Mouse (Mus musculus) liver, embryonic 11.5 days (tissue): Measurements from ENCODE around the gene Shisa6. TPM values are rescaled to one million over a fixed set of nuclear protein-coding genes. Genes with fewer than 3 reads are reported as not detected.

ENCODE experiments used
- ATAC-seq: fragments of 200-750 bp; cut with Nextera tagmentation; replicated peaks from 2 replicates; pipeline ENCODE4 v1.8.0; 2017; ENCODE audit warnings: moderate number of reproducible peaks, mild to moderate bottlenecking, moderate TSS enrichment, moderate library complexity; ENCODE audit not compliant: low FRiP score
- DNase-seq: peaks from one replicate; pipeline ENCODE4 v3.0.0-alpha.2; 2017; ENCODE audit warnings: low spot score
- H3K27ac ChIP-seq: fragments of 300-500 bp; sonication (generic); 2 replicates; pipeline ENCODE4 v1.5.1; 2014; ENCODE audit warnings: mild to moderate bottlenecking, low read depth, low read length, control low read depth
- H3K27me3 ChIP-seq: fragments of 300-500 bp; sonication (generic); replicated peaks from 2 replicates; pipeline ENCODE4 v1.6.1; 2014; ENCODE audit warnings: low read length, mixed read lengths; ENCODE audit not compliant: control insufficient read depth, insufficient read depth
- H3K36me3 ChIP-seq: fragments of 300-500 bp; sonication (generic); 2 replicates; pipeline ENCODE4 v1.6.1; 2014; ENCODE audit warnings: mild to moderate bottlenecking, low read length, moderate library complexity, mixed read lengths; ENCODE audit not compliant: control insufficient read depth, insufficient read depth
- H3K4me1 ChIP-seq: fragments of 300-500 bp; sonication (generic); replicated peaks from 2 replicates; pipeline ENCODE4 v1.6.1; 2014; ENCODE audit warnings: low read length, mixed read lengths; ENCODE audit not compliant: control insufficient read depth, insufficient read depth
- H3K4me2 ChIP-seq: fragments of 300-500 bp; sonication (generic); 2 replicates; pipeline ENCODE4 v1.6.1; 2014; ENCODE audit warnings: mild to moderate bottlenecking, control low read depth, moderate library complexity
- H3K4me3 ChIP-seq: fragments of 300-500 bp; sonication (generic); 2 replicates; pipeline ENCODE4 v1.5.1; 2014; ENCODE audit warnings: low read depth, low read length, control low read depth
- H3K9ac ChIP-seq: fragments of 300-500 bp; sonication (generic); 2 replicates; pipeline ENCODE4 v1.6.1; 2014; ENCODE audit warnings: low read depth, low read length, control low read depth
- H3K9me3 ChIP-seq: fragments of 300-500 bp; sonication (generic); 2 replicates; pipeline ENCODE4 v1.6.1; 2016; ENCODE audit warnings: low read length, inconsistent platforms, mixed read lengths; ENCODE audit not compliant: control insufficient read depth
- WGBS: fragments of 180-500 bp; shearing (Covaris S2); extraction: QIAGEN DNeasy Blood & Tissue Kit; methylation state at CpG from one replicate; pipeline ENCODE4 v1.1.7; 2014; 5-methylcytosine and 5-hydroxymethylcytosine counted together
- polyA plus RNA-seq: library from polyadenylated mRNA; unstranded; fragments of >200 nt; fragmentation: Nextera tagmentation; extraction: Ambion mirVana; gene quantifications from 2 replicates; pipeline ENCODE4 v1.2.1, GENCODE M21; 2014

Shisa6 gene
- polyA plus RNA-seq, 1 experiment from 2014 or later = 0.22 TPM

GRCm38 (mm10) chr11:66500951-66501350 lies 24.8 kb downstream of the Shisa6 start:
- Histone ChIP-seq H3K4me1 (no peaks in the 10 kb centered on the region), H3K27ac (no peak overlapping the region), H3K27me3 (no peaks in the 10 kb centered on the region), H3K9me3 (no peaks in the 10 kb centered on the region), H3K4me2 (no peak overlapping the region), H3K36me3 (no peaks in the 10 kb centered on the region), H3K9ac (no peak overlapping the region), H3K4me3 (no peak overlapping the region)
- no peak for ATAC-seq
- 62% methylated on average over 2 of the region's 2 CpGs for WGBS
- DNase-seq = no peak

GRCm38 (mm10) chr11:66498857-66499445 lies 26.8 kb downstream of the Shisa6 start:
- Histone ChIP-seq H3K27ac (no peak overlapping the region), H3K9me3 (no peaks in the 10 kb centered on the region), H3K4me3 (no peak overlapping the region), H3K27me3 (no peaks in the 10 kb centered on the region), H3K4me1 (no peaks in the 10 kb centered on the region), H3K9ac (no peak overlapping the region), H3K4me2 (no peak overlapping the region), H3K36me3 (no peaks in the 10 kb centered on the region)
- no peak for ATAC-seq
- WGBS = 80% methylated on average over 9 of the region's 9 CpGs
- DNase-seq = no peak

GRCm38 (mm10) chr11:66496235-66496634 lies 29.5 kb downstream of the Shisa6 start:
- DNase-seq = no peak
- Histone ChIP-seq H3K4me3 (no peak overlapping the region), H3K4me2 (no peak overlapping the region), H3K27ac (no peak overlapping the region), H3K9ac (no peak overlapping the region), H3K9me3 (no peaks in the 10 kb centered on the region), H3K4me1 (no peaks in the 10 kb centered on the region), H3K36me3 (no peaks in the 10 kb centered on the region), H3K27me3 (no peaks in the 10 kb centered on the region)
- WGBS = 73% methylated on average over 9 of the region's 9 CpGs
- ATAC-seq = no peak

- Histone ChIP-seq H3K27me3 (no peaks in the 10 kb centered on the region), H3K9ac (no peak overlapping the region), H3K4me2 (no peak overlapping the region), H3K27ac (no peak overlapping the region), H3K4me3 (no peak overlapping the region), H3K4me1 (no peaks in the 10 kb centered on the region), H3K36me3 (no peaks in the 10 kb centered on the region), H3K9me3 (no peaks in the 10 kb centered on the region)
- WGBS = 69% methylated on average over 3 of the region's 3 CpGs
- no peak for DNase-seq
- no peak for ATAC-seq
Measured at GRCm38 (mm10) chr11:66494391-66494790, 31.4 kb downstream of the Shisa6 start.

GRCm38 (mm10) chr11:66487765-66488164 lies 38.0 kb downstream of the Shisa6 start:
- H3K4me2 ChIP-seq = no peak overlapping the region
- DNase-seq (no peak), ATAC-seq (no peak)
- no peak overlapping the region for H3K27ac ChIP-seq
- H3K4me1 ChIP-seq = no peaks in the 10 kb centered on the region
- no peak overlapping the region for H3K9ac ChIP-seq
- H3K36me3 ChIP-seq = no peaks in the 10 kb centered on the region
- no peaks in the 10 kb centered on the region for H3K27me3 ChIP-seq
- no peaks in the 10 kb centered on the region for H3K9me3 ChIP-seq
- no peak overlapping the region for H3K4me3 ChIP-seq
- WGBS = 73% methylated on average over 4 of the region's 4 CpGs

GRCm38 (mm10) chr11:66482501-66482900 lies 43.3 kb downstream of the Shisa6 start:
- Histone ChIP-seq H3K9ac (no peak overlapping the region), H3K9me3 (no peaks in the 10 kb centered on the region), H3K27ac (no peak overlapping the region), H3K4me3 (no peak overlapping the region), H3K27me3 (no peaks in the 10 kb centered on the region), H3K36me3 (no peaks in the 10 kb centered on the region), H3K4me2 (no peak overlapping the region), H3K4me1 (no peaks in the 10 kb centered on the region)
- WGBS = 68% methylated on average over 6 of the region's 6 CpGs
- no peak for DNase-seq
- no peak for ATAC-seq

GRCm38 (mm10) chr11:66442631-66443030 lies 83.1 kb downstream of the Shisa6 start:
- DNase-seq (no peak), ATAC-seq (no peak)
- H3K4me1 ChIP-seq = no peaks in the 10 kb centered on the region
- H3K27me3 ChIP-seq = no peaks in the 10 kb centered on the region
- WGBS = 55% methylated on average over 5 of the region's 5 CpGs
- no peak overlapping the region for H3K4me2 ChIP-seq
- H3K4me3 ChIP-seq = no peak overlapping the region
- H3K27ac ChIP-seq = no peak overlapping the region
- H3K9me3 ChIP-seq = no peaks in the 10 kb centered on the region
- H3K36me3 ChIP-seq = no peaks in the 10 kb centered on the region
- no peak overlapping the region for H3K9ac ChIP-seq

GRCm38 (mm10) chr11:66426129-66426528 lies 99.6 kb downstream of the Shisa6 start:
- 84% methylated on average over 6 of the region's 6 CpGs for WGBS
- Histone ChIP-seq H3K27ac (no peak overlapping the region), H3K9me3 (no peaks in the 10 kb centered on the region), H3K4me3 (no peak overlapping the region), H3K36me3 (no peaks in the 10 kb centered on the region), H3K27me3 (no peaks in the 10 kb centered on the region), H3K4me1 (no peaks in the 10 kb centered on the region), H3K4me2 (no peak overlapping the region), H3K9ac (no peak overlapping the region)
- no peak for ATAC-seq
- no peak for DNase-seq

GRCm38 (mm10) chr11:66418216-66418615 lies 107.5 kb downstream of the Shisa6 start:
- no peaks in the 10 kb centered on the region for H3K9me3 ChIP-seq
- H3K36me3 ChIP-seq = no peaks in the 10 kb centered on the region
- H3K9ac ChIP-seq = no peak overlapping the region
- H3K4me3 ChIP-seq = no peak overlapping the region
- H3K4me2 ChIP-seq = no peak overlapping the region
- ATAC-seq = no peak
- H3K27ac ChIP-seq = no peak overlapping the region
- H3K4me1 ChIP-seq = no peaks in the 10 kb centered on the region
- DNase-seq = no peak
- 74% methylated on average over 3 of the region's 3 CpGs for WGBS
- H3K27me3 ChIP-seq = no peaks in the 10 kb centered on the region
